Mouse (Mus musculus): Measurements from ENCODE around the gene Olfr1180. TPM values are rescaled to one million over a fixed set of nuclear protein-coding genes. Genes with fewer than 3 reads are reported as not detected.

Gene Olfr1180
- polyA plus RNA-seq (2017; shearing (Covaris generic)): not detected

DNA sequence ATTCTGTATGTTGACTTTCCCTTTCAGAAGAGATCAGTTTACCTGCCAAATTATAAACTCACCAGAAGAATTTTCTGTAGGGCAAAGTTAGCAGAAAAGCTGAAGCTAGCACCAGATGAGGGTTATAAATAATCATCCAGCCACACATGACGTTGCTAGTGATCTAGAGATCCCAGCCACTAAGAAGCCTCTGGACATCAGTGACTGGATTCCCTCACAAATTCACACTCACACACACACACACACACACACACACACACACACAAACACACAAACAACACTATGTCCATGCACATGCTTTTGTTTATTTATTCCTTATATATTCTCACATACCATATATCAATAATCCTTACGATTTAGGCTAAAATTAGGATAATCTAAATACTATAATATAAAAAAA, at the start of gene Olfr1180:
TSS of gene Olfr1180 (minus strand) at position 101 of the 400 bp plus-strand sequence.

DNA sequence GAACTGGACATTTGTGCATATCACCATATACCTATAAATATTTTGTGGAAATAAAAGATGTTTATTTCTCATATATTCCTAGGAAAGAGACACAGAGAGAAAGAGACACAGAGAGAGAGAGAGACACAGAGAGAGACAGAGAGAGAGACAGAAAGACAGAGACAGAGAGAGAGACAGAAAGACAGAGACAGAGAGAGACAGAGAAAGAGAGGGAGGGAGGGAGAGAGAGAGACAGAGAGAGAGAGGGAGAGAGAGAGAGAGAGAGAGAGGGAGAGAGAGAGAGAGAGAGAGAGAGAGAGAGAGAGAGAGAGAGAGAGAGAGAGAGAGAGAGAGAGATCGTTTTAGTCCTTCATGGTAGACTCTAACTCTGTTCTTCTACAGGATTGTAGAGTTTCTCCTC, 35.6 kb upstream of the Olfr1180 start, which contains the start of gene Olfr1183:
TSS of gene Olfr1183 (plus strand) at position 301 of the 400 bp plus-strand sequence.

DNA sequence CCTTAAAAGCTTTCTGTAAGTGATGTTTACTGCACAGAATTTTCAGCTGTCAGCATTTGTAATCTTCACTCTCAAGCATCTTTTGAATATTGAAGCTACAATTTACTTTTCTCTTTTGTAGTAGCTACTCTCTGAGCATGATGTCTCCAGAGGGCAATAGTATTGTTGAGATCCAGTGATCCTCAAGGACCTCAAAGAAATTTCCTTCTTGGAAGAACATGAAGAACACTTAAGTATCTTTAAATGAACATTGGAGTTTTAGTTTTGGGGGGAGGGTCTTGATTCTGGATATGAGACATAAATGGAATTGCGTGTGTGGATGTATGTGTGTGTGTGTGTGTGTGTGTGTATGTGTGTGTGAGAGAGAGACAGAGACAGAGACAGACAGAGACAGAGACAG, 30.1 kb upstream of the Olfr1180 start, which contains the start of gene Gm13757:
TSS of gene Gm13757 (minus strand) at position 101 of the 400 bp plus-strand sequence.

DNA sequence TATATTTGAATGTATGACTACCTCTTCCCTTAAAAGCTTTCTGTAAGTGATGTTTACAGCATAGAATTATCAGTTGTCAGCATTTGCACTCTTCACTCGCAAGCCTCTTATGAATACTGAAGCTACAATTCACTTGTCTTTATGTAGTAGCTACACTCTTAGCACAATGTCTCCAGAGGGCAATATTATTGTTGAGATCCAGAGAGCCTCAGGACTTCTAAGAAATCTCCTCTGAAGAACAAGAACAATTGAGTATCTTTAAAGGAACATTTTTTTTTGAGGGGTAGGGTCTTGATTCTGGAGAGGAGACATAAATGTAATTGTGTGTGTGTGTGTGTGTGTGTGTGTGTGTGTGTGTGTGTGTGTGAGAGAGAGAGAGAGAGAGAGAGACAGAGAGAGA, 7.1 kb upstream of the Olfr1180 start, which contains the start of gene Olfr1181:
TSS of gene Olfr1181 (minus strand) at position 101 of the 400 bp plus-strand sequence.

DNA sequence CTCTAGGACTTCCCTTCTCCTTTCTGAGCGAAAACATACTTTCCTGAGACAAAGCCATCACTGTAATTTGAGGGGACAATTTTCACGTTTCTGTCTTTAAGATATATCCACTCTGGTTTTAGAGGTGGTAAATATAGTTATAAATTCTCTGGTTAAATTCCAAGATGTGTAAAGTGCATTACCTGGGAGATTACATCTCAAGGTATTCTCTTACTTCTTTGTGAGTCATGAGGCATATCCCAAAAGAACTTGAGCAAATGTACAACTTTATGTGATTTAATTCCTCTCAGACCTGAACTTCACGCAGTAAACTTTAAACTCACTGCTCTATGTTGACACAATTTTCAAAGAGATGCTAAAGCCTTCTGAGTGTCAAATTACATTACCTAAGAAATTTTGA, 12.6 kb downstream of the Olfr1180 start, which contains the start of gene Olfr1179:
TSS of gene Olfr1179 (minus strand) at position 101 of the 400 bp plus-strand sequence.

DNA sequence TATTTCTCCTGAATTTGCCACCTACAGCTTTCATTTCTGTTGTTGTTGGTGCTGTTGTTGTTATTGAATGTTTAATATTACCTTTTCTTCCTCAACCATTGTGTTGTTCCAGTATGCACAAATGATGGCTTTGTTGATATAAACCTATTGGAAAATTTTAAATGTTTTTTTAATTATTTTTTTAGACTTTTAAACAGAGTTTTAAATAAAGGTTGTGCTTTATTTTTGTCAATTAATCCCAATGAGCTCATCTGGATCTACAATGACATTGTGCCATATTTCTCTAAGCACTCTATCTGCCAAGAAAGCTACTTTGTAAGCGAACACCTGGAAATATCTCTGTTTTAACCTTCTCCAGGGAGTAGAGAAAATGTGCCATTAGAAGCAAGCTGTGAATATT, 32.2 kb downstream of the Olfr1180 start, which contains the start of gene Olfr1178:
TSS of gene Olfr1178 (plus strand) at position 301 of the 400 bp plus-strand sequence.

Other genes starting within 250 kb of the Olfr1180 start
- gene Olfr1168, start 237.3 kb downstream of the Olfr1180 start, polyA plus RNA-seq (2017; shearing (Covaris generic)): not detected
- gene Olfr1170, start 190.8 kb downstream of the Olfr1180 start, polyA plus RNA-seq (2017; shearing (Covaris generic)): not detected
- not detected for gene Olfr1173, start 139.3 kb downstream of the Olfr1180 start, polyA plus RNA-seq (2017; shearing (Covaris generic))
- gene Olfr1174-ps, start 104.0 kb downstream of the Olfr1180 start, polyA plus RNA-seq (2017; shearing (Covaris generic)): not detected
- not detected for gene Olfr1175-ps, start 91.9 kb downstream of the Olfr1180 start, polyA plus RNA-seq (2017; shearing (Covaris generic))
- not detected for gene Olfr1176, start 82.4 kb downstream of the Olfr1180 start, polyA plus RNA-seq (2017; shearing (Covaris generic))
- not detected for gene Olfr1177-ps, start 72.7 kb downstream of the Olfr1180 start, polyA plus RNA-seq (2017; shearing (Covaris generic))
- not detected for gene Olfr1178, start 32.1 kb downstream of the Olfr1180 start, polyA plus RNA-seq (2017; shearing (Covaris generic))
- gene Olfr1179, start 12.7 kb downstream of the Olfr1180 start, polyA plus RNA-seq (2017; shearing (Covaris generic)): not detected
- gene Olfr1181, start 7.0 kb upstream of the Olfr1180 start, polyA plus RNA-seq (2017; shearing (Covaris generic)): not detected
- gene Gm13757, start 30.0 kb upstream of the Olfr1180 start, polyA plus RNA-seq (2017; shearing (Covaris generic)): not detected
- gene Olfr1183, start 35.7 kb upstream of the Olfr1180 start, polyA plus RNA-seq (2017; shearing (Covaris generic)): not detected
- gene Olfr1184, start 64.4 kb upstream of the Olfr1180 start, polyA plus RNA-seq (2017; shearing (Covaris generic)): not detected
- gene Olfr1185-ps1, start 74.2 kb upstream of the Olfr1180 start, polyA plus RNA-seq (2017; shearing (Covaris generic)): not detected
- not detected for gene Olfr1186, start 99.4 kb upstream of the Olfr1180 start, polyA plus RNA-seq (2017; shearing (Covaris generic))
- not detected for gene Olfr1188, start 137.8 kb upstream of the Olfr1180 start, polyA plus RNA-seq (2017; shearing (Covaris generic))
- not detected for gene Olfr1189, start 167.3 kb upstream of the Olfr1180 start, polyA plus RNA-seq (2017; shearing (Covaris generic))
- not detected for gene Olfr1191-ps1, start 221.4 kb upstream of the Olfr1180 start, polyA plus RNA-seq (2017; shearing (Covaris generic))
- not detected for gene Olfr1192-ps1, start 229.4 kb upstream of the Olfr1180 start, polyA plus RNA-seq (2017; shearing (Covaris generic))

All from activated CD4-positive, CD25-positive, alpha-beta regulatory T cell, adult 9 weeks (primary cell).